Mouse (Mus musculus) liver, embryonic 12.5 days (tissue): Measurements from ENCODE around the gene Ptrh2. TPM values are rescaled to one million over a fixed set of nuclear protein-coding genes. Genes with fewer than 3 reads are reported as not detected.
A peak's percentile ranks its signal among the peaks of the same experiment; 100 is the strongest.

Experiments
- ATAC-seq: fragments of 200-750 bp; cut with Nextera tagmentation; 2 replicates; pipeline ENCODE4 v1.8.0; 2017; ENCODE audit warnings: moderate number of reproducible peaks, mild to moderate bottlenecking, moderate library complexity
- H3K27ac ChIP-seq: fragments of 300-500 bp; sonication (generic); 2 replicates; pipeline ENCODE4 v1.5.1; 2016; ENCODE audit warnings: mild to moderate bottlenecking
- H3K27me3 ChIP-seq: fragments of 300-500 bp; sonication (generic); replicated peaks from 2 replicates; pipeline ENCODE4 v1.6.1; 2016; ENCODE audit warnings: mild to moderate bottlenecking, moderate library complexity
- H3K36me3 ChIP-seq: fragments of 300-500 bp; sonication (generic); 2 replicates; pipeline ENCODE4 v1.6.1; 2016; ENCODE audit warnings: mild to moderate bottlenecking, moderate library complexity
- H3K4me1 ChIP-seq: fragments of 300-500 bp; sonication (generic); 2 replicates; pipeline ENCODE4 v1.6.1; 2016
- H3K4me2 ChIP-seq: fragments of 300-500 bp; sonication (generic); 2 replicates; pipeline ENCODE4 v1.6.1; 2016; ENCODE audit warnings: mild to moderate bottlenecking, moderate library complexity
- H3K4me3 ChIP-seq: fragments of 300-500 bp; sonication (generic); 2 replicates; pipeline ENCODE4 v1.5.1; 2016; ENCODE audit warnings: mild to moderate bottlenecking, moderate library complexity
- H3K9ac ChIP-seq: fragments of 300-500 bp; sonication (generic); 2 replicates; pipeline ENCODE4 v1.6.1; 2016; ENCODE audit warnings: mild to moderate bottlenecking, moderate library complexity
- H3K9me3 ChIP-seq: fragments of 300-500 bp; sonication (generic); replicated peaks from 2 replicates; pipeline ENCODE4 v1.6.1; 2016; ENCODE audit warnings: mild to moderate bottlenecking, moderate library complexity
- WGBS: fragments of 180-500 bp; shearing (Covaris S2); methylation state at CpG from one replicate; pipeline ENCODE4 v1.1.7; 2016; ENCODE audit not compliant: insufficient replicate concordance; 5-methylcytosine and 5-hydroxymethylcytosine counted together
- polyA plus RNA-seq: library from polyadenylated mRNA; unstranded; fragments of >200 nt; fragmentation: Nextera tagmentation; extraction: Ambion mirVana; gene quantifications from 2 replicates; pipeline ENCODE4 v1.2.1, GENCODE M21; 2016

Gene Ptrh2
- polyA plus RNA-seq, 1 experiment from 2014 or later: 26.1 TPM

DNA sequence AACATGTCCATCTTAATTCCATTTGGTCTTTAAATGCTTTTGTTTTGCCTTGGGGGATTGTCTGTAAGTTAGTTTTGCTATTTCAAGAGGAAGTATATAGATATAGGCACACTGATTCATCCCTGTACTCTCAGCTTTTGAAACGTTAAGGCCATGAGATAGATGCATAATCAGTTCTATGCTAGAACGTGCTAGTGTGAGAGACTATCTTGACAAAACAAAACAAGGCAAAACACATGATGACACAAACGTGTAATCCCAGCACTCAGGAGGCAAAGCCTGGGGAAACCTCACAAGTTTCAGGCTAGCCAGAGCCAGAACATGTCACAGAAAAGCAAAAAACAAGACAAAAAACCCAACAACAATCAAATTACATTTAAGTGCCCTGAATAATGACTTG lies 11.0 kb upstream of the Ptrh2 start:
- H3K9me3 ChIP-seq: no peaks in the 10 kb centered on the region
- H3K27ac ChIP-seq: peak overlapping the region; percentile 41; the same call in 1 of the 2 replicates
- no peak overlapping the region for H3K4me3 ChIP-seq
- no peaks in the 10 kb centered on the region for H3K27me3 ChIP-seq
- ATAC-seq: no peak
- H3K4me1 ChIP-seq: peaks cover 91% of the 10 kb centered on the region
- no peak overlapping the region for H3K4me2 ChIP-seq
- no peak overlapping the region for H3K9ac ChIP-seq
- 40% methylated on average over 3 of the region's 3 CpGs for WGBS
- peaks cover 10% of the 10 kb centered on the region for H3K36me3 ChIP-seq

DNA sequence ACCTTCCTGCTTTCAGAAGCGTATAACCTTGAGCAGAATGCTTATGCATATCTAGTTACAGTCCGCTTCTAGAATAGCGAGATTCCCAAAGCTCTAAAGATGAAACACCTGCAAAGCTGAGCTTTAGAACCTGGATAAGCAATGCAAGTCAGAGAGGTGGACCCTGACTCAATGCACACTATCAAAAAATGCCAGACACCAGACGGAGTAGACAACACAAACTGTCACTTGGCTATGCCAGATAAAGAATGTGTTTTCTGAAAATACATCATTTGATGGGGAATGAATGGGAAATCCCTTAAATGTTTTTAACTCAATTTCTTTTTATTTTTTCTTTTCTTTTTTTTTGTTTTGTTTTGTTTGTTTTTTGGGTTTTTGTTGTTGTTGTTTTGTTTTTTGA lies 8.3 kb upstream of the Ptrh2 start:
- WGBS: 58% methylated on average over 4 of the region's 4 CpGs
- H3K27ac ChIP-seq: peak overlapping the region; percentile 68
- H3K9me3 ChIP-seq: no peaks in the 10 kb centered on the region
- peaks cover 18% of the 10 kb centered on the region for H3K36me3 ChIP-seq
- H3K4me2 ChIP-seq: peak overlapping the region; percentile 15; the same call in 1 of the 2 replicates
- no peak overlapping the region for H3K4me3 ChIP-seq
- ATAC-seq: peak; percentile 74
- no peaks in the 10 kb centered on the region for H3K27me3 ChIP-seq
- H3K4me1 ChIP-seq: peaks cover 86% of the 10 kb centered on the region
- H3K9ac ChIP-seq: no peak overlapping the region

DNA sequence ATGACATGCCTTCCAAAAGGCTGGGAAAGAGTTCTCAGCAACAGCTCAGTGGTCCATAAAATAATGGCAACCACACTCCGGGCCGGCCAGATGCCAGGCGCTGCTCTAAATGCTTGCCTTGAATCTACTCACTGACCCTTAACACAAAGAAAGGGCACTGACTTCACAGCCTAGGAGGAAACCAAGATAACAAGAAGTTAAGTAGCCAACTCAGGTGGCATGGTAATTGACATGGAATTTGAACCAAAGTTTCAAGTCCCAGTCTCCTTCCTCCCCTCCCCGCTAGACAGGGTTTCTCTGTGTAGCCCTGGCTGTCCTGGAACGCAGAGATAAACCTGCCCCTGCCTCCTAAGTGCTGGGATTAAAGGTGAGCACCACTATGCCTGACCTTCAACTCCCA lies 4.8 kb upstream of the Ptrh2 start:
- H3K9ac ChIP-seq: no peak overlapping the region; the same call in 1 of the 2 replicates
- no peak for ATAC-seq
- no peak overlapping the region for H3K4me3 ChIP-seq
- WGBS: 67% methylated on average over 5 of the region's 5 CpGs
- no peaks in the 10 kb centered on the region for H3K9me3 ChIP-seq
- H3K27ac ChIP-seq: peak overlapping the region; percentile 57
- peaks cover 18% of the 10 kb centered on the region for H3K36me3 ChIP-seq
- peak overlapping the region; percentile 1 for H3K4me2 ChIP-seq
- H3K4me1 ChIP-seq: peaks cover 76% of the 10 kb centered on the region
- H3K27me3 ChIP-seq: no peaks in the 10 kb centered on the region

DNA sequence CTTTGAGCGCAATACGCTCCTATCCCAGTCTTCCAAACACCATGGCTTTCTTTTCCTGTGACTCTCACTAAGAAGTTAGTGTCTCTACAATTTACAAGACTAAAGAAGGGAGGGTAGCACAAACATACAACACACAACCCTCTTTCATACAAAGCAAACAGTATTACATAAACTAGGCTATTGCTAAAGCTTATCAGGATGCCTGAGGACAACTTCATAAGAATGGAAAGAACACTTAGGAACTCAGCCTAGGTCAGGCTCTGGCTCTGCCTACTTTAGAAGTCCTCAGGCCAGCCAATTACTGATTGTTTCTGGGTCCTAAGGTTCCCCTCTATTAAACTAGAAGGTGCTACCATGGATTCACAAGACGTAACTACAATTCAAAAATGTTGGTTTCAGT lies 3.1 kb upstream of the Ptrh2 start:
- Histone ChIP-seq H3K4me3 (no peak overlapping the region), H3K4me1 (peaks cover 72% of the 10 kb centered on the region), H3K27me3 (no peaks in the 10 kb centered on the region), H3K36me3 (peaks cover 20% of the 10 kb centered on the region), H3K4me2 (peak overlapping the region; percentile 22; the same call in 1 of the 2 replicates), H3K27ac (no peak overlapping the region), H3K9me3 (no peaks in the 10 kb centered on the region), H3K9ac (no peak overlapping the region)
- WGBS: 90% methylated on average over 3 of the region's 3 CpGs
- ATAC-seq: no peak

DNA sequence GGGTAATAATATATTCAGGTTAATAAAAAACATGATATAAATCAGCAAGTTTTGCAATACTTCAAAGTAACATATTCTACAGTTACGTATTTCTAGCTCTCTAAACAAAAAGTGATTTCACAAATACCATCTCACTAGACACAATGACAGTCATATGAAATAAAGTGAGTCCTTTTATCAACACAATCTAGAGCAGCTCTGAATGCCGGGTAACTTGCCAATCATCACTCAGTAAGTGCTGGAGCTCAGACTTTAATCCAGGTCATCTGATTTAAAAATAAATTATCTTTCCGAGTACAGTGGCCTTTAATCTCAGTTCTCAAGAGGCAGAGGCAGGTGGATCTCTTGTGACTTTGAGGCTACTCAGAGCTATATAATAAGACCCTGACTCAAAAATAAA lies 2.4 kb upstream of the Ptrh2 start:
- 69% methylated on average over 3 of the region's 3 CpGs for WGBS
- peak overlapping the region; percentile 80 for H3K4me2 ChIP-seq
- H3K4me3 ChIP-seq: peak overlapping the region; percentile 92

DNA sequence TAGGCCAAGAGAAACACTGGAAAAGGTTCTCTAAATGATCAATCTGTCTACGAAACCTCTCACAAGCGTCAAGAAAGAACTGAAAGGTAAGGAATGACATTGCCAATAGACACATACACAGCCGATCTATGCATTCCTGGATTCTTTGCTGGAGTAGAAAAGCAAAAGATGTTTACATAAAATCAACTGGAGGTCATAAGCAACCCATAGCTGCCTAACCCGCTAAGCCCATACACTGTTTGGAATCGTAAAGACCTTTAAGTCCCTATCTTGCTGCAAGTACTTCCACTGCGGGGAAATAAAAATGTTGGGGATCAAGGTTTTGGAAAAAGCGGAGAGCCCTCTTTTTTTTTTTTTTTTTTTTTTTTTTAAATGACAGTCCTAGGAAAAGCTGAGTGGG lies 924 bp upstream of the Ptrh2 start:
- Histone ChIP-seq H3K36me3 (peaks cover 26% of the 10 kb centered on the region), H3K27me3 (no peaks in the 10 kb centered on the region), H3K27ac (peak overlapping the region; percentile 96), H3K4me2 (peak overlapping the region; percentile 80), H3K9me3 (no peaks in the 10 kb centered on the region), H3K4me3 (peak overlapping the region; percentile 92), H3K4me1 (peaks cover 65% of the 10 kb centered on the region), H3K9ac (peak overlapping the region; percentile 90)
- 28% methylated on average over 7 of the region's 7 CpGs for WGBS
- no peak for ATAC-seq

More for the DNA sequence above, 2.4 kb upstream of the Ptrh2 start:
- Histone ChIP-seq H3K27me3 (no peaks in the 10 kb centered on the region), H3K36me3 (peaks cover 22% of the 10 kb centered on the region), H3K27ac (0 out of 2 replicates have a peak overlapping the region, but pooled peaks have one; percentile 36), H3K9ac (peak overlapping the region; percentile 90; the same call in 1 of the 2 replicates), H3K4me1 (peaks cover 69% of the 10 kb centered on the region), H3K9me3 (no peaks in the 10 kb centered on the region)
- no peak for ATAC-seq

DNA sequence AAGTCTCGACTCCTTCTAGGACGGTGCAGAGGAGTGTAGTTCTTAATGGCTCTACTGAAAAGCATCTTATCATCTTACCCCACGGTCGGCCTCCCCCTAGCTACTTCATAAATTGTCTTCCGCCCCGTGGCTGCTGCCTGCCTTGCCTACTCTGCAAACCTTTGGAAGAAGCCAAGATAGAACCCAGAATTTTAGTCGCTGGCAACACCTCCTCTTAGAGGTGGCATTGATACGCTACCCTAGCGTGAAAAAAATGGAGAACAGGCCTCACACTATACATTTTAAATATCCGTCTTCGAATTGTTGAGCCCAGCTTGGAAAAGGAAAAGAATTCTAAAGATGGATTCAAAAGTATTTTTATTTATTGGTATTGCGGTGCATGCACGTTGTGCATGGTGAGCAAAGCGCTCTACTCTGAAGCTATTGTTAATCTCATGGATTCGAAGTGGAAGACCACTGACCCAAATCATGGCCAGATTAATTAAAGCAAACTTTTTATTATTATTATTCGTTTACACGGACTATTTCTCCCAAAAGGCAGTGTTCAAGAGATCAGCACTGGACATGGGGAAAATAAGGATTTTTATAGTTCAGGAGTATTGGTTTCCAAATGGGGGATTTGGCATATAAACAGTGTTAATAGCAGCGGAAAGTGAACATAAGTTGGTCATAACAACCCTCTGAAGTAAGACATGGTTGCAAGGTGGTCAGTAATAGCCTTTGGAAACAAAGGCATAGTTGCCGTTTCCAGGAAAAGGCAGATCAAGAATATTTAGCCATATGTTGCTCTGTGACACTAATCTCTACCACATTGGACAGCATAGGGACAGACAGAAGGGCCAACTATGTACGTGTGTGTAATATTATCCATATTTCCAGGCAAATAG lies 584 bp downstream of the Ptrh2 start:
- peak overlapping the region; percentile 90 for H3K9ac ChIP-seq
- no peaks in the 10 kb centered on the region for H3K27me3 ChIP-seq
- peak overlapping the region; percentile 96 for H3K27ac ChIP-seq
- H3K9me3 ChIP-seq: no peaks in the 10 kb centered on the region
- WGBS: 6% methylated on average over 20 of the region's 20 CpGs
- peaks cover 56% of the 10 kb centered on the region for H3K4me1 ChIP-seq
- peak overlapping the region; percentile 92 for H3K4me3 ChIP-seq
- H3K4me2 ChIP-seq: peak overlapping the region; percentile 80
- peaks cover 41% of the 10 kb centered on the region for H3K36me3 ChIP-seq
- ATAC-seq: no peak

DNA sequence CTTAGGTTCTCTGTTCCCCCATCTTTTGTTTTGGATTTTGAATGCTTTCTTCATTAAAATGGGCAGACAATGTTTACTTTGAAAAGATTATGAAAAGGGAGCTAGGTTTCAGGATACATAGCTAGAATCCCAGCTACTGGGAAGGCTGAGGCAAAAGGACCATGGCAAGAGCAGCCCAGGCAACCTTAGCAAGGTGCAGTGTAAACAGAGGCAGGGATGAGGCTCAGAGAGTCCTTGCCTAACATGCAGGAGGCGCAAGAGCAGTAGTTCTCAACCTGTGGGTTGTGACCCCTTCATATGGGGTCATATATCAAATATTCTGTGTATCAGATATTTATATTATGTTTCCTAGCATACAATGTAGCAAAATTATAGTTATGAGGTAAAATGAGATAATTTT lies 1.6 kb downstream of the Ptrh2 start:
- peak overlapping the region; percentile 80 for H3K4me2 ChIP-seq
- H3K27me3 ChIP-seq: no peaks in the 10 kb centered on the region
- peaks cover 43% of the 10 kb centered on the region for H3K36me3 ChIP-seq
- no peaks in the 10 kb centered on the region for H3K9me3 ChIP-seq
- peak overlapping the region; percentile 92 for H3K4me3 ChIP-seq
- 85% methylated on average over 1 of the region's 1 CpGs for WGBS
- H3K4me1 ChIP-seq: peaks cover 47% of the 10 kb centered on the region
- peak overlapping the region; percentile 90 for H3K9ac ChIP-seq
- peak overlapping the region; percentile 96 for H3K27ac ChIP-seq
- no peak for ATAC-seq

DNA sequence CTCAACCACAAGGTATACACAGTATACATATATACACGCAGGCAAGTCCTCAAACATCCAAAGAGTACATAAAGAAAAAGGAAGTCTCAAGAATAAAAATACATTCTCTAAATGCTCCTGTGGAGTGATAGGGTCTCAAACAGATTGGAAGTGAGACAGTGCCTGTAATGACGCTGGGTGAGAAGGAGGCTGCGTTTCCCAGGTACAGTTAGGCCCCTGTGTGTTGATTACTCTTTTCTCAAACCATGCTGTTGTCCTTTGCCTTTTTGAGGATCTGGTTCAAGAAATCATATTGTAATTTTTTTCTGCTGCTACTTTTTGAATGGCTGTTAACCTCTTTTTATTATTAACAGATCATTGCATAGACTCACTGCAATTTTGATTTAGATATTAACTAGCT lies 6.6 kb downstream of the Ptrh2 start:
- Histone ChIP-seq H3K36me3 (peaks cover 93% of the 10 kb centered on the region), H3K4me2 (no peak overlapping the region), H3K27me3 (no peaks in the 10 kb centered on the region), H3K4me1 (peaks cover 17% of the 10 kb centered on the region), H3K27ac (no peak overlapping the region), H3K9ac (no peak overlapping the region), H3K9me3 (no peaks in the 10 kb centered on the region), H3K4me3 (no peak overlapping the region)
- no peak for ATAC-seq
- WGBS: 83% methylated on average over 3 of the region's 3 CpGs

DNA sequence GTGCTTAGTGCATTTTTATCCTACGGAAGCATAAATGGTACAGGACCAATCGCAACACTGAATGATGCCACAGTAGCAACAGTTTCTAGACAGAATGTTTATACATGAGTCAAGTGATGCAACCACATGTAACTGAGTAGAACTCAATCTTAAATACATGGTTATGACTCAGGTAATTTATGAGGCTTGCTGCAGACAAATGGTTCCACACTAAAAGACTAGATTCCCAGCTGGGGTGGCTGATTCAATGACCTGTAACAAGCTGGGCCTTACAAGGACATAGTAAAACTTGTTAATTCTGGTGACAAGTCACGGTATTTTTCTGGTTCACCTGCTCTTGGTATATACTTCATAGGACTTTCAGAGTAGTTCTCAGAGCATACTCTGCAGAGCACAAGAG lies 7.7 kb downstream of the Ptrh2 start:
- Histone ChIP-seq H3K4me1 (peaks cover 9% of the 10 kb centered on the region), H3K4me3 (no peak overlapping the region), H3K4me2 (no peak overlapping the region), H3K9me3 (no peaks in the 10 kb centered on the region), H3K27ac (no peak overlapping the region; the same call in 1 of the 2 replicates), H3K27me3 (no peaks in the 10 kb centered on the region), H3K36me3 (peaks cover 96% of the 10 kb centered on the region), H3K9ac (no peak overlapping the region)
- 89% methylated on average over 3 of the region's 3 CpGs for WGBS
- no peak for ATAC-seq

DNA sequence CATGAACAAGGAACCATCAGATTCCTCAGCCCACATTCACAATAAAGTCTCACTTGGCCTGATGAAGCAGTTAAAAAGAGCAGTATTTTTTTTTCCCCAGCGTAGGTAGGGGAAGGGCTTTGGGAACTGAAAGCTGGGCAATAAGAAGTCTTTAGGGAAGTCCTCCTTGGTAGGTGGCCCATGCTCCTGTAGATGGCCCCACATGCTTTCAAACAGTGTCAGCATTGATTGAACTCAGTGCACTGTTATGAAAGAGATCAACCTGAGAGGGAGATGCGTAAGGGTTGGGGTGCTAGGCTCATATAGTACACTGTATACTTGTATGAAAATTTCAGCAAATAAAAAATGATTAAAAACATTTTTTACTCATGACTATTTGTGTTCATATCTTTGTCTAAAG lies 8.2 kb downstream of the Ptrh2 start:
- Histone ChIP-seq H3K36me3 (peaks cover 99% of the 10 kb centered on the region), H3K4me3 (no peak overlapping the region), H3K4me2 (no peak overlapping the region), H3K9me3 (no peaks in the 10 kb centered on the region), H3K27ac (no peak overlapping the region; the same call in 1 of the 2 replicates), H3K9ac (no peak overlapping the region), H3K4me1 (peaks cover 7% of the 10 kb centered on the region), H3K27me3 (no peaks in the 10 kb centered on the region)
- ATAC-seq: no peak
- 89% methylated on average over 2 of the region's 2 CpGs for WGBS

DNA sequence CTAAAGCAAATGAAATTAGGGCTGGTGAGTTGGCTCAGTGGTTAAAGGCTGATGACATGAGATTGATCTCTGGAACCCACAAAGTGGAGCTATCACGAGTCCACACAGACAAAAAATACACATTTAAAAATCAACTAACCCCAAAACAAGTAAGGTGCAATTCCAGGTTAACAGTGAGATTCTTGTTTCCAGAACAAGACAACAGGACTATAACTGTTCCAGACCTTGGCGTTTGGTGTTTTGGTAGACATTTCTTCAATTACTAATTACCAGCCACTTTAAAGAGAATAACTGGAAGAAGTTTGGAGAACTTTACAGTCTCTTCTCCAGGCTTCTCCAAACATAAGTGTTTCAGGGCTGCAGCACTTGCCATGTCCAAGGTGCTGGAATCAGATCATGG lies 8.8 kb downstream of the Ptrh2 start:
- no peaks in the 10 kb centered on the region for H3K27me3 ChIP-seq
- H3K9me3 ChIP-seq: no peaks in the 10 kb centered on the region
- no peak overlapping the region for H3K4me3 ChIP-seq
- ATAC-seq: no peak
- no peak overlapping the region for H3K9ac ChIP-seq
- no peak overlapping the region; the same call in 1 of the 2 replicates for H3K27ac ChIP-seq
- no peak overlapping the region for H3K4me2 ChIP-seq
- WGBS: 75% methylated on average over 2 of the region's 2 CpGs
- H3K4me1 ChIP-seq: peaks cover 2% of the 10 kb centered on the region; the same call in 1 of the 2 replicates
- H3K36me3 ChIP-seq: peaks cover 99% of the 10 kb centered on the region
